Mouse (Mus musculus) common myeloid progenitor, adult 5-6 weeks (primary cell): ENCODE results near the gene Ppp1r15a. TPM values are rescaled to one million over a fixed set of nuclear protein-coding genes. Genes with fewer than 3 reads are reported as not detected.

Source experiments
- ATAC-seq: replicated peaks from 2 replicates; pipeline ENCODE4 v1.8.0; 2016; ENCODE audit warnings: low read depth, mild to moderate bottlenecking, moderate TSS enrichment, inconsistent platforms; ENCODE audit not compliant: poor library complexity, severe bottlenecking
- total RNA-seq: library from RNA; stranded (forward); fragments of 200-1000, 187-1606 nt; gene quantifications from 2 replicates; pipeline ENCODE4 v1.2.3, GENCODE M21; 2017

Ppp1r15a gene
- 122 and 193 TPM in 2 replicates for total RNA-seq

DNA sequence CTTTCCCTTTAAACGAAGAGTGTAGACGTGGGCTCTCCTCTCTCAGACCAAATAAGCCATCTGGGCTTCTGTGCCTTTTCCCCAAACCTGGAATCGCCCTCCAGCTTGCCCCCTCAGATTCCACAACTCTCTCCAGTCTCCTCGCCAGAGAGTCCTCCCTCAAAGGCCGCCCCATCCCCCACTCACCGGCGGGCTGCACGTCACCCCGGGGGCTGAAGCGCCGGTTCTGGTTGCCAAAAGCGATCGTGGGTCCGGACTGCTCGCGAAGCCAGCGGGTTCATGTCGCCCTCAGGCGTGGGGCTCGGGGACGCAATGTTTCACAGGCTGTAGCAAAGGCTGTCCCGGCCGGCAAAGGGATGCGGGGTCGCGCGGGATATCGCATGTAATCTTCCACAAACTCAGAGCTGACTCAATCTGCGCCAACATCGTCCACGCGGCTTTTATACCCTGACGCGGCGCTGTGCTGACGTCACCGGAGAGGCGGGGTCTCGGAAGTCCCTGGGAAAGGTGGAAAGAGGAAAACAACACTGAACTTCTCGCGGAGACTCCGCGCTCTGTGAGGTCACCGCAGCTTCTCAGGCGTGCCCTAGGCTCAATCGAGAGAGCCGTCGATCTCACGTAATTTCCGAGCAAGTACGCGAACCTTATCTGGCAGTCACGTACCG, at the start of gene Ppp1r15a, which contains the start of gene Plekha4:
TSS of gene Ppp1r15a (minus strand) at position 460 of the 665 bp plus-strand sequence.
TSS of gene Plekha4 (plus strand) at position 522 of the 665 bp plus-strand sequence.
- ATAC-seq, result peak; percentile 67

DNA sequence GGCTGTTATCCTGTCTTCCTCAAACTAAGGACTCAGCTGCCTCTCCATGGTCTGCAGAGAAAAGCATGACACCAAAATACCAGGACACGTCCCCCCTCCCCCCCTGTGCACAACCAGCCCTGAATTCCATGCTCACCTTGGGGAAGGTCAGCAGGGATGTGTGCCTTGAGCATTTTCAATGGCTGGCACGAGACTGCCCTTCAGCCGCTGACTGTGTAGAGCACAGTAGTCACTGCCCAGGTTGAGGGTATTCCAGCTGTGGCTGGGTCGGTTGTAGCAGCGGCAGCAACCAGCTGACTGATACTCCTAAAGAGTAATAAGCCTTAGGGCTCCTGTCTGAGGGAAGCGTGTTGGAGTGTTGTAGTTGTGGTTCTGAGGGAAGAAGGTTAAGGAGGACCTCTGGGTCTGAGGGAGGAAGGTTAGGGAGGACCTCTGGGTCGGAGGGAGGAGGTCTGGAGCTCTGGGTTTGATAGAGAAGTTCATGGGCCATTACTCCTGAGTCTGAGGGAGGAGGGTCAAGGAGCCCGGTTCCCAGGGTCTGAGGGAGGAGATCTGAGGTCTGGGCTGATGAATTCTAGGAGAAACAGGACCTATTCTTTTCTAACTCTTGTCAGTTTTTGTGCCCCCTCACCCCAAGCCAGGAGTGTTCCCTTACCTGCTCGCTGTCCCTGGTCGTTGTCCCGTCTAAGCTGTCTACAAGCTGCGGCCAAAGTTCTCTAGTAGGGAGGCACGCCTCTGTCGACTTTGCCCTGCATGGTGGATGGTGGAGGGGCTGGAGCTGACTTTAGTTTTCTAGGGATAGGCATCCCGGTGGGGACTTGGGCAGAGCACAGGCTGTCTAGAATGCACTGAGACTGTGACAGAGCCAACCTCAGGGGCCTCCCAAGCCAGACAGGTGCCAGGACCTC, 48.7 kb upstream of the Ppp1r15a start:
- no peak for ATAC-seq

DNA sequence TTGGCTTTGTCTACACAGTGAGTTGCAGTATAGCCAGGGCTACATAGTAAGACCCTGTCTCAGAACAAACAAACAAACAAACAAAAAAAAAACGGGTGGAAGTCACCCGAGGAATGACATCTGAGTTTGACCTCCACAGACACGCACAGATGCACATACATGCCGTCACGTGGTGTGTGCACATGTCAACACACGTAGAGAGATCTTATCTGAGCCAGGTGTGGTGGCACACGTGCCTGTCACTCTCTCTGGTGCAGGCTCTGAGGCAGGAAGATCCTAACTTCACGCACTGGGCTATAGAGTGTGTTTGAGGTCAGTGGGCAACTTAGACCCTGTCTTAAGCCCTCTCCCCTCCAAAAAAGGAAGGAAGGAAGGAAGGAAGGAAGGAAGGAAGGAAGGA, 47.9 kb upstream of the Ppp1r15a start:
- ATAC-seq, result no peak

DNA sequence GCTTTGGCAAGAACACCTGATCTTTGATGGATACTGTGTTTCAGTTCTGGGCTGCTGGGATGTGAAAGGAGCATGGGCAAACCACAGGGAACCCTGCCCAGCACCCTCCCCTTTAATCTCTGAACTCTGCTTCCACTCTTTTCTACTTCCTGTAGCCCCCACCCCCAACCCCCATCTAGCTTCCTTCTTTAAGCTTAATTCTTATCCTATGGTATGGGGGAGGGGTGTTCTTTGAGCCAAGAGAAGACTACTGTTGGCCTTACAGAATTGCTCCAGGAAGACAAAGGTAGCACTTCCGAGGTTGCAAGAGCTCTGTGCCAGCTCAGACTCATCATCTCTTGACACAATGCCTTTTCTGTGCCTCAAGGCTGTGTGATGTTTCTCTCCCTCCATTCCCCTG, 45.9 kb upstream of the Ppp1r15a start:
- no peak for ATAC-seq

DNA sequence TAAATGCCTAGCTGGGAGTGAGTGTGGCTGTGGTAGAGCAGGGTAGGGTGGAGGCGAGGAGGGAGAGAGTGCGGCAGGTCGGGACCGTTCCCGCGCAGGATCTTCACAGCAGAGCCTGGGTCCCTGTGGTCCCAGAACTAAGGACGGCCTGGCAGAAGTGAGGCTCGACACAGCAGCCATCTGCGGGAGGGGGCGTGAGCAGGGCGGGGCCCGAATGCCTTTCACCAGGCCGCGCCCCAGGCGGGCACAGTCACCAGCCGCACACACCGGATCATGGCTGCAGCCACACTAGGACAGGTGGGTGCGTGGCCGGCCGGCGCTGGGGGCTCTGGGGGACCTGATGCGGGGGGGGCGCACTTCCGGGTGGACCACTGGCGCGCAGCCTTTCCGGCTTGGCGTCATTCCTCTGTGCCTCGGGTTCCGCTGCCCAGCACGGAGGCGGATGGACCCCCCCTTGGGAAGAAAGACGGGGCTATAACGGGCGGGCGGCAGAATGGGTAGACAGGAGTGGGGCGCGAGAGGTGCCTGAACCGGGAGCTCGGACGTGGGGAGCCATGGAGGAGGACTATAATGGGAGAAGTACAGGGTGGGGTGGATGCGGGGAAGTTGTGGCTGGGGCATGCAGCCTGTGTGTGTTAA, 44.2 kb upstream of the Ppp1r15a start, which contains the start of gene Bcat2:
TSS of gene Bcat2 (plus strand) at position 51 of the 639 bp plus-strand sequence.
- peak; percentile 61 for ATAC-seq

GRCm38 (mm10) chr7:45568601-45569473, 42.8 kb upstream of the Ppp1r15a start:
- peak; percentile 6; the same call in 1 of the 2 replicates for ATAC-seq

- ATAC-seq, result peak; percentile 83
These were observed 41.9 kb upstream of the Ppp1r15a start for GRCm38 (mm10) chr7:45567780-45568516.

DNA sequence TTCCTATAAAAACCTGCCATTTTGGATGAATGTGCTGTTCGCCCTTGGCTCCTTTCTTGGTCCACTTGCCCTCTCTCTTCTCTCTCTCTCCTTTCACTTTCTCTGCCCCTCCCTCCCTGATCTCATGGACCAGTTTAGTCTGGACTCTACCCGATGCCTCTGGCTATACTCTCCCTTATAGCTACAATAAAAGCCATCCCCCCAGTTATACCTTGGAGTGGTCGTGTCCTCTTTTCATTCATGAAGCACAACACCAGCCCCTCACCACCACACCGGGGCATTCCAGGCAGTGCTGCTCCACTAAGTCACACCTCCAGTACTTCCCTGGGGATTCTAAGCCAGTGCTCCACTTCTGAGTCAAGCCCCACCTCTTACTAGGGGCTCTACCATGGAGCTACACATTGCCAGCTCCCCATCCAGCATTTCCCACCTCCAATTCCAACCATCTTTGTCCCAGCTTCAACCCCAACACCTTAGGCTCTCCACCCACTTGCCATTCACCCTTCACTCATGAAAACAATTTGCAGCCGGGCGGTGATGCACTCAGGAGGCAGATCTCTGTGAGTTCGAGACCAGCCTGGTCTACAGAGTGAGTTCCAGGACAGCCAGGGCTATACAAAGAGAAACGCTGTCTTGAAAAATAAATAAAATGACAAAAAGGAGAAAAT, 41.2 kb upstream of the Ppp1r15a start:
- ATAC-seq, result no peak

GRCm38 (mm10) chr7:45565446-45565845, 39.4 kb upstream of the Ppp1r15a start:
- no peak for ATAC-seq

- no peak for ATAC-seq
These were observed 38.7 kb upstream of the Ppp1r15a start for GRCm38 (mm10) chr7:45564811-45565210.

DNA sequence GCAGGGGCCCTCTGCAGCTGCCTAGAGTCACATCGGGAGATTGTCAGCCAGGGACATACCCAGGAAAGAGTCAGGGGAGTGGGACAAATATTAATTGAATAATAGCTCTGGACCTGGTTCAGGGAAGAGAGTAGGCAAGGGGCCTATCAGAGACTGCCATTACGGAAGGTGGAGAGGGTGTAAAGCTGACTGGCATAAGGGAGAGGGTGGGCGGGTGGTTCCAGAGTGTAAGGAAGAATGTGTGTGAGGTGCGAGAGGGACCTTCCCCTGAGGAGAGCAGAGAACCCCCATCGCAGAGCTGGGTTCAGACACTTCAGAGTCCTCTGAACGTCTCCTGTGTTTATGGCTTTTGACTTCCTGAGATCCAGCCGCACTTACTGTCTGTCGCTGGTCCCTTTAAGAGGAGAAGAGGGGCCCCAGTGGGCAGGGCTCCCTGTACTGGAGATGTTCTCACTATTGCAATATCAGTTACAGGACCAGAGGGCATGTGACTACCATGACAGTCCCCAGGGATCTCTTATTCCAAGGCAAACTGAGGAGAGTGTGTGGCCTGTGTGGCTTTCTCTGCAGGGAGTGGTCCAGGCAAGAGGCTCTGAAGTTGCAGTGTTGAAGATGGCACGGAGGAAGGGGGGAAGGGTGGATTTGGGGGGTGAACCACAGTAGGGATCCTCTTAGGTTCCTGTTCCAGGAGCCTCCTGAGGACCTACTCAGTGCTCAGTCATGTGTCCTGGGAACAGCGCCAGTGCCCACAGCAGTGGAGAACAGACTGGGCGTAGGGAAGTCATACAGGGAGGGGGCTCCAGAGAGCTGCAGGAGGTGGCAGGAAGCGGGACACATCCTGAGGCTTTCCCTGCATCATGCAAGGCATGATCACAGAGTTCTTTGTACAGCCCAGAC, 35.8 kb upstream of the Ppp1r15a start:
- peak; percentile 33 for ATAC-seq

DNA sequence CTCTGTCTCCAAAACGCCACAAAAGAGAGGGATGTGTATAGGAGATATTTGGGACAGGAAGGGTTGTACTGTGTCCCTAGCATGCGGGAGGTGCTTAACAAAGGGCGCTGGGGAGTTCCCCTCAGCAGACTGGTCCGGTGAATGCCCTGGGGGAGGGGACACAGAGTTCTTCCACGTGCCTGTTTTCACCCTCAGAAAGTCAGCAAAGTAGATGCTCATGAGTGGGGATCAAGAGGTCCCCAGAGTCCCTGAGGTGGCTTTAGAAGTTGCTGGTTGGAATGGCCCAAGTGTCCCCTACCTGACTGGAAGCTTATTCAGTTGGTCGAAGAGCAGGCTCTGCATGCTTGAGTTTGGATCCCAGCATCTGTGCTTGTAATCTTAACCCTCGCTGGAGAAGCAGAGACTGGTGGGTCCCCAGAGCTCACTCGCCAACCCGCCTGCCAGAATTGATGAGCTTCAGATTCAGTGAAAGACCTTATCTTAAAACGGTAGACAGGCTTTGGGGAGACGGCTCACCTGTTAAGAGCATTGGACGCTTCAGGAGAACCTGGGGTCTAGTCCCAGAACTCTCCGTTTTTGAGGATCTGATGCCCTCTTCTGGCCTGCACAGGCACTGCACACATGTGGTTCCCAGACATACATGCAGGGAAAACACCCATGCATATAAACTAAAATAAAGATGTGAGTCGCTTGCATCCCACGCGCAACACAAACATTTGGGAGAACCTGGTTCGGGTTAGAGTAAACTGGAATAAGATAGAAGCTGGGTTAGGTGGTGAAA, 35.0 kb upstream of the Ppp1r15a start:
- ATAC-seq, result peak; percentile 80

GRCm38 (mm10) chr7:45560241-45560640, 34.2 kb upstream of the Ppp1r15a start:
- ATAC-seq, result no peak

DNA sequence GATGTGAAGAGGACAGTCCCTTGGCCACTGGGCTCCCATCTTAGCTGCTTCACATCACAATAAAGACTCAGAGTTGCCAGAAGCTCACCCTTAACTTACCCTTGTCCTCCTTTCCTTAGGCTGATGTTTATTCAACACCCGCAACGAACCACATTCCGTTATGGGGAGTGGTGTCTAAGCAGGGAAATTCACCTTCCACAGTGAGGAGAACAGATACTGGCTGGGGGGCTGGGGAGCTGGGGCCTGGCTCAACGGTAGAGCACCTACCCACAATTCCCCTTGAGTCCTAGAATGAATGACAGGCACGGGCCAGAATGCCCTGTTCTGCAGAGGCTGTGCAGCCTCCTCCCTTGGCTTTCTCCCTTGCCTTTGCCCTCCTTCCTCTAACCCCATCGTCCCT, 32.8 kb upstream of the Ppp1r15a start:
- no peak for ATAC-seq

DNA sequence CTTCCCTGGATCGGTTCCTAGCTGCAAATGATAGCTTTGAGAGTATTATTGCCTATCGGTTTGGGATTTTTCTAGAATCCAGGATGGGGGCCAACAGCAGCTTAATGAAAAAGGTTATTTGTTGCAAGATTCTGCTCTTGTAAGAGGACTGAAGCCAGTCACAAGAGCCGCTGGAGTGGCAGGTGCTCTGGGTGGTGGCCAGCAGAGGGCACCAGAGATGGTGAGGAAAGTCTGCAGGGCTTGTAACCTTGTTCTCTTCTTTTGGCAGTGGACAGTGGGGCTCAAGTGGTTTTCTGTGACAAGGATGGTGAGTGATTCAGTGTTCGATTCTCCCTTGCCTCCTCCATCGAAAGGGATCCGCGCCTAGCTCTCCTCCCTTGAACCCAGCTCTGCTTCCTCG, 29.7 kb upstream of the Ppp1r15a start:
- peak; percentile 93 for ATAC-seq

- ATAC-seq, result no peak
These were observed 28.7 kb upstream of the Ppp1r15a start, which contains the start of gene Hsd17b14 for GRCm38 (mm10) chr7:45554744-45555143. Gene Hsd17b14 (plus strand): TSS chr7:45554893.

GRCm38 (mm10) chr7:45553990-45554389, 27.9 kb upstream of the Ppp1r15a start:
- ATAC-seq, result no peak
